Mouse (Mus musculus): ENCODE results near the gene Ppfia3. TPM values are rescaled to one million over a fixed set of nuclear protein-coding genes. Genes with fewer than 3 reads are reported as not detected.

Ppfia3 gene
- polyA plus RNA-seq (2012; ENCODE audit: low replicate concordance): 0.28 and 2.0 TPM in 2 replicates

GRCm38 (mm10) chr7:45366652-45367019 lies at the start of gene Ppfia3:
Gene Ppfia3, minus strand, starts transcription at chr7:45367019.

GRCm38 (mm10) chr7:45413113-45413863 lies 46.5 kb upstream of the Ppfia3 start, which contains the start of gene Ntf5:
Gene Ntf5, plus strand, starts transcription at chr7:45413695.

GRCm38 (mm10) chr7:45405091-45406075 lies 38.6 kb upstream of the Ppfia3 start, which contains the start of gene Kcna7:
Gene Kcna7, plus strand, starts transcription at chr7:45405653.

GRCm38 (mm10) chr7:45395578-45396336 lies 28.9 kb upstream of the Ppfia3 start, which contains the start of gene Snrnp70:
Gene Snrnp70, minus strand, starts transcription at chr7:45395742.

DNA sequence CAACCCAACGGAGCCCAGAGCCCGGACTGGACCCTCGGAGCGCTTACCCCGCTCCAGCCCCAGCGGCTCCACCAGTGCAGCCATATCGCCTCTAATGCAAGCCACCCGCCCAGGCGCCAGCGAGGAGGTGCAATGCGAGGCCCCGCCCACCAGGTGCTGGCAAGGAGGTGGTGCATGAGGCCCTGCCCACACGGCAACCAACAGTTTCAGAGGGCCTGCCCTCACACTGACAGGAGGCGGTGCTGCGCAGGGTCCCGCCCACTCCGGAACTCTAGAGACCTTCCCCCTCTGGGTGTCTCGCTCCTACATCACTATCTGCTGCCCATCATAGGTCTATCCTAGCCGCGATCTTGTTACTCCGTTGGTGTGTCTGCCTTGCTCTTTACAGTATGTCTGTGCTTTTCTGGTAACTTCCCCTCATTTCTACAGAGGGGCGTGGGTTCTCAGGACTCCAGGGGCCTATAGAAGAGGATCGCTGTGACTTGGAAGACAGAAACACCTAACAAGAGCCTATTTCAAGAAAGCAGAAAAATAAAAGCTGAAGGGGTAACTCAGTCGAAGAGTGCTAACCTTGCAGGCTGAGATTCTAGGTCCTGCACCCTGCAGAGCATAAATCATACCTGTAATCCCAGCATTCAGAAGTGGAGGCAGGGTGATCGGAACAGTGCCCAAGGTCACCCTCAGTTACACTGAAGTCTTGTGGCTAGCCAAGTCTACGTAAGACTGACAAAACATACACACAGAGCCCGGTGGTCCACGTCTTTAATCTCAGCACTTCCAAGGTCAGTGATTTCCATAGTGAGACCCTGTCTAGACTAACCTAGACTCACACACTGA lies 3.9 kb upstream of the Ppfia3 start, which contains the start of gene Lin7b:
TSS of gene Lin7b (minus strand) at position 109 of the 837 bp plus-strand sequence.

GRCm38 (mm10) chr7:45335056-45335455 lies 31.8 kb downstream of the Ppfia3 start, which contains the start of gene Hrc:
Gene Hrc, plus strand, starts transcription at chr7:45335290.

DNA sequence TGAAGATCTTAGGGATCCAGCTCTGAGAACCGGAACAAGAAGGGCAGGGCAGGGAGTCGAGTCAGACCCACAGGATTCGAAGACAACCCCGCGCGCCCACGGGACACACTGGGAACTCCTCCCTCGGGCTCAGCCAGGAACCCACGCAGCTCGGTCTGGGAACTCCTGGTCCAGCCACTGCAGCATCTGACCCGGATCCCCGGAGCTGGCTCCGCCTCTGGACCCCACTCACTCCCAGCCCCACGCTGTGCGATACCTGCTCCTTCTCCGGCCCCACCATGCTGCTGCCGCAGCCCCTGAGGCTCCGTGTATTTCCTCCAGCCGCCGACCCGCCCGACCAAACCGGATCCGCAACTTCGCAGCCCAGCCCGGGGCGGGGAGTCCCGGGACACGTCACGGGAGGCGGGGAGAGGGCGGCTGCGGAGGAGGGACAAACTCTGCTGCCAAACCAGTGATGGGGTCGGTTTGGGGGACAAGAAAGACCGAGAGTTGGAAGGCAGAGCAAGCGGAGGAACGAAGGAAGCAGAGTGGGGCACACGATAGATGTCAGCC lies 33.3 kb downstream of the Ppfia3 start, which contains the start of gene Trpm4:
TSS of gene Trpm4 (minus strand) at position 350 of the 552 bp plus-strand sequence.

Other genes starting within 250 kb of the Ppfia3 start
- 79.7 and 146 TPM in 2 replicates for gene Rps11, start 242.6 kb downstream of the Ppfia3 start, polyA plus RNA-seq (2012; ENCODE audit: low replicate concordance)
- gene Rpl13a, start 238.3 kb downstream of the Ppfia3 start, polyA plus RNA-seq (2012; ENCODE audit: low replicate concordance): 6,038 and 6,758 TPM in 2 replicates
- gene Gm45713, start 230.8 kb downstream of the Ppfia3 start, polyA plus RNA-seq (2012; ENCODE audit: low replicate concordance): 0.59 and 3.0 TPM in 2 replicates
- 106 and 107 TPM in 2 replicates for gene Flt3l, start 230.6 kb downstream of the Ppfia3 start, polyA plus RNA-seq (2012; ENCODE audit: low replicate concordance)
- gene Pih1d1, start 212.7 kb downstream of the Ppfia3 start, polyA plus RNA-seq (2012; ENCODE audit: low replicate concordance): 35.7 and 44.2 TPM in 2 replicates
- 98.2 and 154 TPM in 2 replicates for gene Aldh16a1, start 212.4 kb downstream of the Ppfia3 start, polyA plus RNA-seq (2012; ENCODE audit: low replicate concordance)
- 0.10 and 0.24 TPM in 2 replicates for gene Slc17a7, start 203.1 kb downstream of the Ppfia3 start, polyA plus RNA-seq (2012; ENCODE audit: low replicate concordance)
- 0.10 TPM in 1 of 2 replicates, not detected in the other for gene Gfy, start 187.4 kb downstream of the Ppfia3 start, polyA plus RNA-seq (2012; ENCODE audit: low replicate concordance)
- not detected in 2 replicates for gene Pth2, start 186.0 kb downstream of the Ppfia3 start, polyA plus RNA-seq (2012; ENCODE audit: low replicate concordance)
- gene Ccdc155, start 162.1 kb downstream of the Ppfia3 start, polyA plus RNA-seq (2012; ENCODE audit: low replicate concordance): 0.47 and 0.54 TPM in 2 replicates
- 13.5 and 29.6 TPM in 2 replicates for gene Dkkl1, start 154.9 kb downstream of the Ppfia3 start, polyA plus RNA-seq (2012; ENCODE audit: low replicate concordance)
- 0.09 and 0.62 TPM in 2 replicates for gene Tead2, start 151.3 kb downstream of the Ppfia3 start, polyA plus RNA-seq (2012; ENCODE audit: low replicate concordance)
- gene Cd37, start 127.9 kb downstream of the Ppfia3 start, polyA plus RNA-seq (2012; ENCODE audit: low replicate concordance): 1,076 and 1,868 TPM in 2 replicates
- not detected in 2 replicates for gene Slc6a16, start 125.9 kb downstream of the Ppfia3 start, polyA plus RNA-seq (2012; ENCODE audit: low replicate concordance)
- gene Slc6a21, start 89.5 kb downstream of the Ppfia3 start, polyA plus RNA-seq (2012; ENCODE audit: low replicate concordance): 0.34 and 0.58 TPM in 2 replicates
- gene Trpm4, start 33.2 kb downstream of the Ppfia3 start, polyA plus RNA-seq (2012; ENCODE audit: low replicate concordance): 6.9 and 12.1 TPM in 2 replicates
- not detected in 2 replicates for gene Hrc, start 31.7 kb downstream of the Ppfia3 start, polyA plus RNA-seq (2012; ENCODE audit: low replicate concordance)
- gene Lin7b, start 3.6 kb upstream of the Ppfia3 start, polyA plus RNA-seq (2012; ENCODE audit: low replicate concordance): 0.53 TPM in 1 of 2 replicates, not detected in the other
- gene Snrnp70, start 28.7 kb upstream of the Ppfia3 start, polyA plus RNA-seq (2012; ENCODE audit: low replicate concordance): 628 and 1,029 TPM in 2 replicates
- not detected in 2 replicates for gene Kcna7, start 38.6 kb upstream of the Ppfia3 start, polyA plus RNA-seq (2012; ENCODE audit: low replicate concordance)
- 0.08 and 0.28 TPM in 2 replicates for gene Ntf5, start 46.7 kb upstream of the Ppfia3 start, polyA plus RNA-seq (2012; ENCODE audit: low replicate concordance)
- gene Lhb, start 53.8 kb upstream of the Ppfia3 start, polyA plus RNA-seq (2012; ENCODE audit: low replicate concordance): not detected in 2 replicates
- 15.9 and 25.8 TPM in 2 replicates for gene Gys1, start 67.8 kb upstream of the Ppfia3 start, polyA plus RNA-seq (2012; ENCODE audit: low replicate concordance)
- 87.7 and 154 TPM in 2 replicates for gene Ruvbl2, start 71.1 kb upstream of the Ppfia3 start, polyA plus RNA-seq (2012; ENCODE audit: low replicate concordance)
- 6,376 and 13,145 TPM in 2 replicates for gene Ftl1, start 92.9 kb upstream of the Ppfia3 start, polyA plus RNA-seq (2012; ENCODE audit: low replicate concordance)
- gene Bax, start 99.9 kb upstream of the Ppfia3 start, polyA plus RNA-seq (2012; ENCODE audit: low replicate concordance): 173 and 185 TPM in 2 replicates
- not detected in 2 replicates for gene Tulp2, start 114.9 kb upstream of the Ppfia3 start, polyA plus RNA-seq (2012; ENCODE audit: low replicate concordance)
- not detected in 2 replicates for gene Gm45808, start 119.8 kb upstream of the Ppfia3 start, polyA plus RNA-seq (2012; ENCODE audit: low replicate concordance)
- gene Dhdh, start 121.8 kb upstream of the Ppfia3 start, polyA plus RNA-seq (2012; ENCODE audit: low replicate concordance): 0.81 and 2.1 TPM in 2 replicates
- gene Nucb1, start 143.4 kb upstream of the Ppfia3 start, polyA plus RNA-seq (2012; ENCODE audit: low replicate concordance): 224 and 245 TPM in 2 replicates
- 60.5 and 214 TPM in 2 replicates for gene Ppp1r15a, start 159.2 kb upstream of the Ppfia3 start, polyA plus RNA-seq (2012; ENCODE audit: low replicate concordance)
- 0.77 and 1.2 TPM in 2 replicates for gene Plekha4, start 159.3 kb upstream of the Ppfia3 start, polyA plus RNA-seq (2012; ENCODE audit: low replicate concordance)
- gene Hsd17b14, start 187.9 kb upstream of the Ppfia3 start, polyA plus RNA-seq (2012; ENCODE audit: low replicate concordance): 0.28 and 0.90 TPM in 2 replicates
- gene Bcat2, start 203.1 kb upstream of the Ppfia3 start, polyA plus RNA-seq (2012; ENCODE audit: low replicate concordance): 14.0 and 38.4 TPM in 2 replicates
- gene Fgf21, start 248.5 kb upstream of the Ppfia3 start, polyA plus RNA-seq (2012; ENCODE audit: low replicate concordance): 0.17 TPM in 1 of 2 replicates, not detected in the other

All from hematopoietic multipotent progenitor cell, adult 10-12 weeks (in vitro differentiated cells).